Comparison of ENCODE assay signal across 10 mouse cellular contexts in the genomic region with DNA sequence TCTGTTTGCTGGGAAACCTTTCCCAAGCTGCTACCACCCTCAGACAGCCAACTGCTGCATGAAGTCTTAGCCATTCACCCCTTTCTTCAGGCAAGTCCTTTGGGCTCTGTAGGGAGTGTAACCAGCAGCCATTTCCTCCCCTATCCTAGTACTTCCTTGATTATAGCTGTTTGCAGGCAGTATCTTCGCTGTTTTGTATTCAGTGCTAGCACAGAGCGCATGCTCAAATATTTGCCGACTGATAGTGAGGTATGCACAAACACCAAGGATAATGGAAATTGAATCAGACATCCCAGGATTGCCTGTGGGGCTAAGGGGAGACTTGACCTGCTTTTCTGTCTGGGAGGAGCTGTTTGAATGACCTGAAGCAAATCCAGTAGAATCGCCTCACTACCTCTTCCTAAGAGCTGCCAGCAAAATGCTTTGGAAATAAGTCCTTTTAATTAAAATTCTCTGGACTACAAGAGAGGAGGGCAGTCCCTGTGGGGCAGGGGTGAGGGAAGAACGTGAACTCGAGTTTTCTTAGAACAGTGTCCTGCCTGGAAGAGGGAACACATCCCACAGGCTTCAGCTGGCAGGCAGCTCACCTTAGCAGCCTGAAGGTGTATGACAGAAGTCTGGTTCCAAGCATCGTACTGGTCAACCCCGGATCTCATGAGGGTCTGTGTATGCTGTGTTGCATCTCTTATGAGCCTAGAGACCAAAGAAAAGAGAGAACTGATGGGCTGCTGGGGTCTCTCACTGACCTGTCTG. TPM values are rescaled to one million over a fixed set of nuclear protein-coding genes. Genes with fewer than 3 reads are reported as not detected.
A peak's percentile ranks its signal among the peaks of the same experiment; 100 is the strongest.
DNase-seq lines count a peak whose midpoint lies in the region; ATAC-seq and TF ChIP-seq lines count a peak whose summit lies in the region.
"Had no signal": no experiment of that assay in that cellular context is flagged by ENCODE, and none has a peak within 500 bp of the region (broad histone marks: within the 10 kb centered on the region; RNA-seq: fewer than 3 reads in every experiment).

No protein-coding gene starts in this region.

- no peaks in the 10 kb centered on the region for H3K36me3 ChIP-seq in kidney, embryonic 14.5 days (ENCODE audit: control insufficient read depth, insufficient read depth, low read length)
- H3K36me3 ChIP-seq in intestine, postnatal 0 days (ENCODE audit: control insufficient read depth, insufficient read depth) = no peaks in the 10 kb centered on the region
- no peaks in the 10 kb centered on the region for H3K36me3 ChIP-seq in liver, embryonic 16.5 days (ENCODE audit: control insufficient read depth, insufficient read depth)
- H3K36me3 ChIP-seq in stomach, embryonic 15.5 days = no peaks in the 10 kb centered on the region

- H3K27me3 ChIP-seq in kidney, embryonic 14.5 days (ENCODE audit: control insufficient read depth, insufficient read depth, low read length) = no peaks in the 10 kb centered on the region
- no peaks in the 10 kb centered on the region for H3K27me3 ChIP-seq in intestine, postnatal 0 days (replicated peaks; ENCODE audit: control insufficient read depth, insufficient read depth, low read length)
- no peaks in the 10 kb centered on the region for H3K27me3 ChIP-seq in liver, embryonic 16.5 days (ENCODE audit: control insufficient read depth, insufficient read depth, low read depth, low read length)
- no peaks in the 10 kb centered on the region for H3K27me3 ChIP-seq in stomach, embryonic 15.5 days (replicated peaks)

- H3K9me3 ChIP-seq in kidney, embryonic 14.5 days (ENCODE audit: control insufficient read depth, low read length) = no peaks in the 10 kb centered on the region
- H3K9me3 ChIP-seq in intestine, postnatal 0 days (ENCODE audit: control insufficient read depth) = no peaks in the 10 kb centered on the region
- H3K9me3 ChIP-seq in liver, embryonic 16.5 days (replicated peaks; ENCODE audit: control insufficient read depth, low read length) = no peaks in the 10 kb centered on the region
- no peaks in the 10 kb centered on the region for H3K9me3 ChIP-seq in stomach, embryonic 15.5 days

- no peak for ATAC-seq in kidney, embryonic 14.5 days (ENCODE audit: low FRiP score, low TSS enrichment)
- ATAC-seq in intestine, postnatal 0 days = no peak
- no peak for ATAC-seq in liver, embryonic 16.5 days (ENCODE audit: low read depth)
- ATAC-seq in stomach, embryonic 15.5 days (ENCODE audit: insufficient read depth, low FRiP score, low read depth) = peak; percentile 54

- no peak overlapping the region for H3K9ac ChIP-seq in kidney, embryonic 14.5 days (ENCODE audit: low read depth, low read length)
- no peak overlapping the region for H3K9ac ChIP-seq in intestine, postnatal 0 days (ENCODE audit: low read depth, low read length)
- 0 out of 2 replicates have a peak overlapping the region, but pooled peaks have one; percentile 9 for H3K9ac ChIP-seq in liver, embryonic 16.5 days (ENCODE audit: low read depth, low read length)
- H3K9ac ChIP-seq in stomach, embryonic 15.5 days = no peak overlapping the region

- H3K4me3 ChIP-seq in kidney, embryonic 14.5 days (ENCODE audit: low read length) = no peak overlapping the region
- no peak overlapping the region for H3K4me3 ChIP-seq in intestine, postnatal 0 days (ENCODE audit: low read depth, low read length)
- no peak overlapping the region for H3K4me3 ChIP-seq in liver, embryonic 16.5 days (ENCODE audit: low read depth, low read length)
- H3K4me3 ChIP-seq in stomach, embryonic 15.5 days (replicated peaks) = no peak overlapping the region
- H3K4me3 ChIP-seq: erythroblast, embryonic 14.5 days had no signal

- H3K4me1 ChIP-seq in kidney, embryonic 14.5 days (ENCODE audit: control insufficient read depth, insufficient read depth, low read length) = no peaks in the 10 kb centered on the region
- H3K4me1 ChIP-seq in intestine, postnatal 0 days (replicated peaks; ENCODE audit: control insufficient read depth, insufficient read depth, low read length) = peaks cover 2% of the 10 kb centered on the region; the same call in 1 of the 2 replicates
- H3K4me1 ChIP-seq in liver, embryonic 16.5 days (ENCODE audit: control insufficient read depth, low read depth, low read length) = peaks cover 4% of the 10 kb centered on the region; the same call in 1 of the 2 replicates
- H3K4me1 ChIP-seq in stomach, embryonic 15.5 days = no peaks in the 10 kb centered on the region

- no peak overlapping the region for H3K27ac ChIP-seq in kidney, embryonic 14.5 days (ENCODE audit: low read depth, low read length)
- 0 out of 2 replicates have a peak overlapping the region, but pooled peaks have one; percentile 15 for H3K27ac ChIP-seq in intestine, postnatal 0 days (ENCODE audit: low read depth, low read length)
- peak overlapping the region; percentile 83 for H3K27ac ChIP-seq in liver, embryonic 16.5 days (ENCODE audit: low read length)
- H3K27ac ChIP-seq in stomach, embryonic 15.5 days = no peak overlapping the region

- no peak overlapping the region for H3K4me2 ChIP-seq in kidney, embryonic 14.5 days (replicated peaks; ENCODE audit: low read depth, low read length)
- H3K4me2 ChIP-seq in intestine, postnatal 0 days (replicated peaks; ENCODE audit: low read depth) = no peak overlapping the region
- H3K4me2 ChIP-seq in liver, embryonic 16.5 days (ENCODE audit: low read depth, low read length) = no peak overlapping the region
- no peak overlapping the region for H3K4me2 ChIP-seq in stomach, embryonic 15.5 days

- DNase-seq in kidney, adult 9 months = peak; percentile 43
- no peak for DNase-seq in adipocyte (ENCODE audit: low spot score)
- DNase-seq in spleen, adult 12 weeks (ENCODE audit: low spot score) = no peak
- DNase-seq: thymus, postnatal 36 days had no signal

- 80% methylated on average over 8 of the region's 8 CpGs for WGBS in kidney, embryonic 14.5 days
- 45% methylated on average over 8 of the region's 8 CpGs for WGBS in intestine, postnatal 0 days
- 48% methylated on average over 8 of the region's 8 CpGs for WGBS in liver, embryonic 16.5 days (ENCODE audit: insufficient replicate concordance)
- 52% methylated on average over 8 of the region's 8 CpGs for WGBS in stomach, embryonic 15.5 days

- no peak for TF ChIP-seq CTCF in intestine, postnatal 0 days (IDR thresholded peaks at IDR 0.05; ENCODE audit: low read depth)

RNA-seq across cellular contexts. Expression of gene Acox2, which starts 15.8 kb away (rescaled TPM):
- not detected in 2 replicates for polyA plus RNA-seq in kidney, embryonic 14.5 days (2014; fragmentation: Nextera tagmentation; extraction: Ambion mirVana)
- 9.3 and 10.8 TPM in 2 replicates for polyA plus RNA-seq in intestine, postnatal 0 days (2015; fragmentation: Nextera tagmentation; extraction: Ambion mirVana)
- polyA plus RNA-seq in liver, embryonic 16.5 days (2015; fragmentation: Nextera tagmentation; extraction: Ambion mirVana) = 63.5 and 74.1 TPM in 2 replicates
- polyA plus RNA-seq in stomach, embryonic 15.5 days (2015; fragmentation: Nextera tagmentation; extraction: Ambion mirVana) = 2.1 and 3.1 TPM in 2 replicates
- polyA plus RNA-seq: erythroblast, embryonic 14.5 days; heart, embryonic 14.5 days had no signal

RNA-seq across cellular contexts. Expression of gene Kctd6, which starts 29.4 kb away (rescaled TPM):
- polyA plus RNA-seq in kidney, embryonic 14.5 days (2014; fragmentation: Nextera tagmentation; extraction: Ambion mirVana) = 9.1 and 10.4 TPM in 2 replicates
- 18.8 and 19.5 TPM in 2 replicates for polyA plus RNA-seq in intestine, postnatal 0 days (2015; fragmentation: Nextera tagmentation; extraction: Ambion mirVana)
- 1.2 TPM in 2 replicates for polyA plus RNA-seq in liver, embryonic 16.5 days (2015; fragmentation: Nextera tagmentation; extraction: Ambion mirVana)
- 12.9 and 14.2 TPM in 2 replicates for polyA plus RNA-seq in stomach, embryonic 15.5 days (2015; fragmentation: Nextera tagmentation; extraction: Ambion mirVana)

Comparison
In these comparisons a context has a peak if more than half of its experiments do, and no peak if none do; other contexts are left out.
1. H3K27ac ChIP-seq: peak in intestine, postnatal 0 days (single experiment) and liver, embryonic 16.5 days (single experiment); none in kidney, embryonic 14.5 days (single experiment) and stomach, embryonic 15.5 days (single experiment).